Mouse (Mus musculus) megakaryocyte, embryonic 14.5 days (primary cell): ENCODE measurements around the gene Dntt.

Experiments used
- FLI1 ChIP-seq: IDR thresholded peaks from 2 replicates; pipeline ENCODE4 v1.6.1; 2012; ENCODE audit warnings: low read length, inconsistent platforms, mixed read lengths
- GATA1 ChIP-seq: IDR thresholded peaks from 3 replicates; pipeline ENCODE4 v1.6.1; 2012; ENCODE audit warnings: mixed read lengths, low read length, inconsistent platforms, borderline replicate concordance

DNA sequence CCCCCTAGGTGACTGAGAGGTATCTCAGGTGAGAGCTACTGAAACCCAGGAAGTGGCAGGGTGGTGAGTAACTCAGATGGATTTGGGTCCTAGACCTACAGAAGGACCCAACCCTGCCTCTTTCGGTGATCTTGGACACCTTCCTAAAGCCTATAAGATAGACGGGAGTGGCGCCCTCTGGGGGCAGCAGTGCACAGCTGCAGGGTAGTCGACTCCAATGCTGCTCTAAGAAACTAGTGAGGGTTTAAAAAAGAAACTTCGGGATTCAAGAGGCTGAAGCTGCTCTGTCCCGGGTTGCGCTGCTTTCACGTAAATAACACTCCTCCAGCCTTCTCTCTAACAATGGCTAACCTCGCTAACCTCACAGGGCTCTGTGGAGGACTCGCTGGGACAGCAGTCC lies 24.5 kb downstream of the Dntt start:
- TF ChIP-seq GATA1, result no peak
- no peak for TF ChIP-seq FLI1
